Mouse (Mus musculus): Measurements from ENCODE around the gene Pgm5.

Pgm5 gene

GRCm38 (mm10) chr19:24762473-24763149, 99.0 kb downstream of the Pgm5 start:
- DNase-seq = no peak

GRCm38 (mm10) chr19:24756627-24757026, 105.0 kb downstream of the Pgm5 start:
- DNase-seq = no peak

GRCm38 (mm10) chr19:24754440-24754785, 107.2 kb downstream of the Pgm5 start:
- no peak for DNase-seq

- DNase-seq = no peak
Observed at GRCm38 (mm10) chr19:24753617-24754439, 107.8 kb downstream of the Pgm5 start.

DNA sequence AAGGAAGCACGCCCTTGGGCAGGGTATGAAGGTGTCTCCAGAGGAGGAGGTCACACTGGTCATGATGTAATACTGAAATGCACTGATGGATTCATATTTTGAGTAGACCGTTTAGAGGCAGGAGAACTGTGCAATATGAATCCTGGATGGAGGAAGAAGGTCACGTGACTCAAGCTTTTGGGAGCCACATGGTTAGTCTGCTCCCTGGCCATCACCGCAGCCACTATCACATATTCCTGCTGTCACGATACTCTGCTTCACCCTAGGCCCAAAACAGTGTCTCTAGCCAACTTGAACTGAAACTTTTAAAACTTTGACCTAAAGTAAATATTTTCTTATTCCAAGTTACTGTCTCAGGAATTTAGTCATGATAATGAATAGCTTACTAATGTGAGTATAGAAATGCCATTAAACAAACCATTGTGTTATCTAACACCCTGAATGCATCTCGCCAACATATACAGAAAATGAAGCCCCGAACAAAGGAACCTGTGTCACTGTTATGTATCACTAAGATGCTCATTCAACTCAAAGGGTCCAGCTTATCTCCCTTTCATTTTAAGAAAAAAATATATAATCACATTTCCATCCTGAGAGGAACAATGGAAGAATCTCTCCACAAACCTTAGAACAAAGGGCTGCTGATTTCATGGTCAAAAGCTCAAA, 108.6 kb downstream of the Pgm5 start:
- no peak for DNase-seq

- DNase-seq = no peak
Observed at GRCm38 (mm10) chr19:24746266-24746875, 115.3 kb downstream of the Pgm5 start.

GRCm38 (mm10) chr19:24742606-24743005, 119.0 kb downstream of the Pgm5 start:
- peak; percentile 4 for DNase-seq

GRCm38 (mm10) chr19:24738786-24739185, 122.9 kb downstream of the Pgm5 start:
- no peak for DNase-seq

DNA sequence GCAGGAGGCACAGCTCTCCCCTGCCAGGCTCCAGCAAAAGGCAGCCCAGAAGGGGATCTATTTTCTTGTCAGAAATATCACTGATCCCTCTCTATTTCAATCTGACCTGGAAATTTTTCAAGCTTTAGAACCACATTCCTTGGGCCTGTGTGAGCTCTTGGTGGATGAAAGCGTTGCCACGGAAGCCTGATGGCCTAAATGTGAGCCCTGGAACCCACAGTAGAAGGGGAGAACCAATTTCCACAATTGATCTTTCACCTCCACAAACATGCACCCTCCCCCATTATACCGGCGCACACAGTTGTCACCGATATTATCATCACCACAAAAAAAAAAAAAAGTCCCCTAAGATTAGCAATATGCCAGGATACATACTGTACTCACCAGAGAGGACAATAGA, 123.6 kb downstream of the Pgm5 start:
- DNase-seq = no peak

GRCm38 (mm10) chr19:24735484-24736128, 126.0 kb downstream of the Pgm5 start:
- DNase-seq = no peak

- no peak for DNase-seq
Observed at GRCm38 (mm10) chr19:24730661-24731060, 131.0 kb downstream of the Pgm5 start.

GRCm38 (mm10) chr19:24724362-24724761, 137.3 kb downstream of the Pgm5 start:
- DNase-seq = no peak

GRCm38 (mm10) chr19:24720448-24720847, 141.2 kb downstream of the Pgm5 start:
- no peak for DNase-seq

GRCm38 (mm10) chr19:24719504-24719903, 142.2 kb downstream of the Pgm5 start:
- DNase-seq = no peak

DNA sequence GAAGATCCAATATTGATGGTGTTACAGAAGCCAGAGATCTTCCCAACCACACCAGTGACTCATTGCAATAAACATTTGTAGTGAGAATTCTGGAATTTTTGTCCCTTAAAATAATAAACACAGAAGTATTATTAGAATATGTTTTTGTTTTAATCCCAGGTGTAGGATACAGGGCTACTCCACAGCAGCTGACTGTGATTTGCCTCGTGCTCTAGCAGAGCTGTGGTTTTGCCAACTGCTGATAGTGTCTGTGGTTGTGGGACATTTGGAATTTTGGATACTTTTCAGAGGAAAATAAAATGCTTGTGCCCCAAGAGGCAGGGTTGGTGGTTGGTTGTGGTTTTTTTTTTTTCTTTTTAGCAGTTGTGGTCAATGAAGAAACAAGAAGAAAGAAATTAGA, 143.6 kb downstream of the Pgm5 start:
- no peak for DNase-seq

DNA sequence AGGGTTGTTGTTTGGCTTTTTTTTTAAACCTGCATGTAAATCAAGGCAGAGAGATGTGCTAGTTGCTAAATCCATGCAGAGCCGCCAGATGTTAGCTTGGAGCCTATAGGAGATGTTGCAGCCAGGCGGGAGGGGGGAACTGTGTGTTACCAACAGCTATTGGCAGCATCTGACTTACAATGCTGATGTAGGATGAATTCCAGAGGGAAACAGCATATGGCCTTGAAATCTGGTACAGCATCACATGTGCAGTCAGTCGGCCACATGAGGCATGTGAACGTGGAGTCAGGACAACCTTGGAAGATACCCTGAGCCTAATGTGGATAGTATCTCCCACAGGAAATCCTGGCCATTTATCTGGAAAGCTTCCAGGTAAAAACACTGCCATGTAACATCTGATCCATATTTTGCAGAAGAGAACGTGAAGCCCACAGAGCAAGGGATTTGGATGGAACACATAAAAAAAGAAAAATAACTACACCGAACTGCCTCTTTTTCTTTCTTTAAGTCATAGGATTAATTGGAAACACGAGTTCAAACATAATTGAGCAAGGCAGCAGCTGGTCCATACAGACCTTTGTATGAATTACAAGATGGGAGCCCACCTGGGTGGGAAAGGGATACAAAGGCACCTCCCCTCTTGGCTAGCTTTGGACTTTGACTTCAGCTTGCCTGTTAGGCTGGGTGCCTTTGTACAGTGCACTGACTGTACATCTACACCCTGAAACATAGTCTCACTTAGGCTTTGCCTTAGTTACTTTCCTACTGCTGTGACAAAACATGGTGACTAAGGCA, 145.2 kb downstream of the Pgm5 start:
- no peak for DNase-seq

DNA sequence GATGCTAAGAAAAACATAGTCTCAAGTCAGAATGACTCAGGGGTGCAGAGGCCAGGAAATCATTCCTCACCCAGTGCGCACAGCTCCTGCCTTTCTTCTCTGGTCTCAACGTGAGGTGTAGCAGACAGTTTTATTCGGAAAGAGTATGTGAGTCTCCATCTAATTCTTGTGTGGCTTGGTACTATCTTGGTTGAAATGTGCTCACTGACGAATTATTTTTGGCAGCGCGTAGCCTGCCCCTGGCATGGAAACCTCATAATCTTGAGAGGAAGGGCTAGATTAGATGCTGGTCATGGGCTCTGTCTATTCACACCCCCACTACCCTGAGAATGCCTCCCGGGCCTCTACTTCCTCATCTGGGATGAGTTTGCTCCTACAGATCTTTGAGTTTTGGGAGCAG, 153.6 kb downstream of the Pgm5 start:
- no peak for DNase-seq

GRCm38 (mm10) chr19:24707071-24707906, 154.4 kb downstream of the Pgm5 start:
- no peak for DNase-seq

DNA sequence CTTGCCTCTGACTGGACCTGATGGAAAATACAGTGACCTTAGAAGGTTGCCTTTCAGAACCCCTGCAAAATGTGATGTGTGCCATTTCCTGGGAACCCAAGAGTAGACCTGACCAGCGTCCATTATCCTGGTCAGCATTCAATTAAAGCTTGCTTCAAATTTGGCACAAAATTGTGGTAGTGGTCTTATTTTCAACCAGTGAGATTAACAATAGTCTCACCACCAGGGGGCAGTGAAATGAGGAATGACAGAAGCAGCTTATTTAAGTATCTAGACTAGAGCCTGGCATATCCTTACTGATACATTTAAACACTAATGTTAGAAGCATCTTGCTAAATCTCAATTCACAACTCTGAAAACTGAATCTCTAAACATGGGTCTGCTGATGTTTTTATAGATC, 156.3 kb downstream of the Pgm5 start:
- no peak for DNase-seq

DNA sequence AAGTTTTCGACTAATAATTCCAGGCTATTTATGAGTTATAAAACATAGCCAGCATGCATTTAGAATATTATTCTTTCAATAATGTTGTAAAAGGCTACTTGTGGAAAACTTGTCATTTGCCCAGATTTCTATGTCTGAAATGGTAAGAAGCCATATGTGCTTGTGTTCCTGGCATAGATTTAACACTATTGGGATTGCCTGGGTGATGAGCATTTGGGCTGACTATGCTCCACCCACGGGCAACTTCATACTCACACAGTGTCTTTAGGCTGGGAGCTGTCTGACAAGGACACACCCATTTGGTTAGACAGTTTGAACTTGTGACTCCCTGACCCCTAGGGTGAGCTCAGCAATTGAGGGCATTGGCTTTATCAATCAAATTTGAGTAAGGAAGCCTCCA, 157.3 kb downstream of the Pgm5 start:
- DNase-seq = no peak

- DNase-seq = no peak
Observed at GRCm38 (mm10) chr19:24703680-24704079, 158.0 kb downstream of the Pgm5 start.
